Mouse (Mus musculus) frontal cortex, postnatal 36 days (tissue): ENCODE measurements around the gene Trim33.
A peak's percentile ranks its signal among the peaks of the same experiment; 100 is the strongest.

Experiments
- DNase-seq, 2 experiments: peaks; one replicate each; pipeline ENCODE4 v3.0.0; 2022; ENCODE audit warnings: low spot score in 2 of 2

The Trim33 gene

GRCm38 (mm10) chr3:103400807-103401206 is 121.7 kb downstream of the Trim33 start:
- no peak for DNase-seq

GRCm38 (mm10) chr3:103401342-103402098 is 122.4 kb downstream of the Trim33 start:
- peak; percentile 77 to 87 for DNase-seq

GRCm38 (mm10) chr3:103402212-103402611 is 123.1 kb downstream of the Trim33 start:
- no peak for DNase-seq

- DNase-seq, result no peak
Observed at GRCm38 (mm10) chr3:103405135-103405534, 126.0 kb downstream of the Trim33 start.

- DNase-seq, result no peak
Observed at GRCm38 (mm10) chr3:103405871-103406765, 127.0 kb downstream of the Trim33 start.
